Mouse (Mus musculus) MEL (cell line): ENCODE data around the gene Cd180. TPM values are rescaled to one million over a fixed set of nuclear protein-coding genes. Genes with fewer than 3 reads are reported as not detected.
A peak's percentile ranks its signal among the peaks of the same experiment; 100 is the strongest.

ENCODE experiments used
- DNase-seq: peaks from one replicate; pipeline ENCODE4 v3.0.0; 2011; ENCODE audit warnings: low read depth, low spot score
- H3K27ac ChIP-seq: 2 replicates; pipeline ENCODE4 v1.5.1; 2012; ENCODE audit warnings: low read depth, mild to moderate bottlenecking, control low read depth, low read length, moderate library complexity; ENCODE audit not compliant: control insufficient read depth
- H3K27me3 ChIP-seq, 2 experiments: fragments of 150-350 bp in 1 of 2; sonication (generic) in 1 of 2; 2 replicates each; pipeline ENCODE4 v1.6.1; 2012; ENCODE audit warnings: low read length in 2 of 2, mild to moderate bottlenecking in 2 of 2, improper control_type of control experiment in 1 of 2, moderate library complexity in 1 of 2; ENCODE audit not compliant: insufficient read depth in 2 of 2, control insufficient read depth in 1 of 2
- H3K36me3 ChIP-seq, 2 experiments: 2 replicates each; pipeline ENCODE4 v1.6.1; 2012 to 2014; ENCODE audit warnings: low read length in 2 of 2, improper control_type of control experiment in 1 of 2, inconsistent platforms in 1 of 2, mild to moderate bottlenecking in 1 of 2; ENCODE audit not compliant: insufficient read depth in 2 of 2, control insufficient read depth in 1 of 2
- H3K4me1 ChIP-seq, 2 experiments: fragments of 150-350 bp in 1 of 2; sonication (generic) in 1 of 2; 2 replicates each; pipeline ENCODE4 v1.6.1; 2012; ENCODE audit warnings: low read length in 2 of 2, improper control_type of control experiment in 1 of 2, mild to moderate bottlenecking in 1 of 2; ENCODE audit not compliant: insufficient read depth in 2 of 2, control insufficient read depth in 1 of 2
- H3K4me3 ChIP-seq, 2 experiments: fragments of 150-350 bp in 1 of 2; sonication (generic) in 1 of 2; 2 replicates each; pipeline ENCODE4 v1.5.1; 2012; ENCODE audit warnings: low read depth in 2 of 2, low read length in 2 of 2, mild to moderate bottlenecking in 2 of 2, moderate library complexity in 2 of 2, control low read depth in 1 of 2, improper control_type of control experiment in 1 of 2; ENCODE audit not compliant: control insufficient read depth in 1 of 2, insufficient read depth in 1 of 2
- H3K79me2 ChIP-seq: 2 replicates; pipeline ENCODE4 v1.6.1; 2012; ENCODE audit warnings: mild to moderate bottlenecking, low read length, moderate library complexity; ENCODE audit not compliant: control insufficient read depth, poor library complexity, insufficient read depth
- H3K9ac ChIP-seq: 2 replicates; pipeline ENCODE4 v1.6.1; 2012; ENCODE audit warnings: low read depth, mild to moderate bottlenecking, control low read depth, low read length, moderate library complexity; ENCODE audit not compliant: control insufficient read depth, poor library complexity, severe bottlenecking
- H3K9me3 ChIP-seq: fragments of 150-350 bp; sonication (generic); replicated peaks from 2 replicates; pipeline ENCODE4 v1.6.1; 2012; ENCODE audit warnings: mild to moderate bottlenecking, low read length, improper control_type of control experiment, moderate library complexity; ENCODE audit not compliant: insufficient read depth
- BHLHE40 ChIP-seq: IDR thresholded peaks from 2 replicates; pipeline ENCODE4 v1.6.1; 2012; ENCODE audit warnings: low read depth, mild to moderate bottlenecking, inconsistent platforms, low read length, improper control_type of control experiment, borderline replicate concordance
- CHD1 ChIP-seq: IDR thresholded peaks from 2 replicates; pipeline ENCODE4 v1.6.1; 2012; ENCODE audit warnings: low read depth, mild to moderate bottlenecking, inconsistent platforms, low read length, improper control_type of control experiment
- CHD2 ChIP-seq: IDR thresholded peaks from 2 replicates; pipeline ENCODE4 v1.6.1; 2011; ENCODE audit warnings: low read length, improper control_type of control experiment
- CTCF ChIP-seq, 3 experiments: IDR thresholded peaks in 2 of 3; conservative IDR thresholded peaks in 1 of 3; 2 replicates each; pipeline ENCODE4 v1.5.1; 2011 to 2012; ENCODE audit warnings: low read length in 3 of 3, low read depth in 2 of 3, mild to moderate bottlenecking in 2 of 3, improper control_type of control experiment in 1 of 3, inconsistent platforms in 1 of 3, mixed read lengths in 1 of 3, moderate library complexity in 1 of 3; ENCODE audit not compliant: control insufficient read depth in 1 of 3, insufficient read depth in 1 of 3, poor library complexity in 1 of 3, severe bottlenecking in 1 of 3
- ELF1 ChIP-seq: IDR thresholded peaks from 2 replicates; pipeline ENCODE4 v1.6.1; 2014; ENCODE audit warnings: low read depth, mild to moderate bottlenecking, inconsistent platforms, low read length, improper control_type of control experiment, moderate library complexity
- EP300 ChIP-seq, 2 experiments: IDR thresholded peaks; 2 replicates each; pipeline ENCODE4 v1.6.1; 2011; ENCODE audit warnings: improper control_type of control experiment in 2 of 2, low read length in 2 of 2, low read depth in 1 of 2, mild to moderate bottlenecking in 1 of 2
- ETS1 ChIP-seq: IDR thresholded peaks from 2 replicates; pipeline ENCODE4 v1.6.1; 2012; ENCODE audit warnings: low read depth, mild to moderate bottlenecking, inconsistent platforms, low read length, improper control_type of control experiment, moderate library complexity
- GABPA ChIP-seq: IDR thresholded peaks from 2 replicates; pipeline ENCODE4 v1.6.1; 2012; ENCODE audit warnings: low read depth, mild to moderate bottlenecking, inconsistent platforms, low read length, improper control_type of control experiment, moderate library complexity
- GATA1 ChIP-seq: IDR thresholded peaks from 2 replicates; pipeline ENCODE4 v1.6.1; 2011; ENCODE audit warnings: low read depth, low read length, improper control_type of control experiment
- HCFC1 ChIP-seq: IDR thresholded peaks from 2 replicates; pipeline ENCODE4 v1.6.1; 2012; ENCODE audit warnings: low read depth, mild to moderate bottlenecking, inconsistent platforms, low read length, improper control_type of control experiment, moderate library complexity
- JUND ChIP-seq: IDR thresholded peaks from 2 replicates; pipeline ENCODE4 v1.6.1; 2011; ENCODE audit warnings: low read depth, mild to moderate bottlenecking, improper control_type of control experiment, low read length
- KAT2A ChIP-seq: conservative IDR thresholded peaks from 2 replicates; pipeline ENCODE4 v1.6.1; 2012; ENCODE audit warnings: low read depth, low read length, improper control_type of control experiment, inconsistent platforms
- MAFK ChIP-seq: IDR thresholded peaks from 2 replicates; pipeline ENCODE4 v1.6.1; 2011; ENCODE audit warnings: low read depth, mild to moderate bottlenecking, low read length, improper control_type of control experiment, borderline replicate concordance
- MAX ChIP-seq: IDR thresholded peaks from 2 replicates; pipeline ENCODE4 v1.6.1; 2011; ENCODE audit warnings: low read length, improper control_type of control experiment
- MAZ ChIP-seq: IDR thresholded peaks from 2 replicates; pipeline ENCODE4 v1.6.1; 2012; ENCODE audit warnings: low read depth, mild to moderate bottlenecking, inconsistent platforms, low read length, improper control_type of control experiment
- MEF2A ChIP-seq: IDR thresholded peaks from 2 replicates; pipeline ENCODE4 v1.6.1; 2014; ENCODE audit warnings: low read depth, mild to moderate bottlenecking, inconsistent platforms, low read length, improper control_type of control experiment; ENCODE audit not compliant: poor library complexity, insufficient replicate concordance, severe bottlenecking; ENCODE audit errors: extremely low read depth
- MXI1 ChIP-seq: IDR thresholded peaks from 2 replicates; pipeline ENCODE4 v1.6.1; 2011; ENCODE audit warnings: mild to moderate bottlenecking, low read depth, low read length, improper control_type of control experiment
- MYB ChIP-seq: IDR thresholded peaks from 2 replicates; pipeline ENCODE4 v1.6.1; 2011; ENCODE audit warnings: mild to moderate bottlenecking, low read depth, low read length, improper control_type of control experiment
- MYC ChIP-seq: IDR thresholded peaks from 2 replicates; pipeline ENCODE4 v1.6.1; 2011; ENCODE audit warnings: low read depth, mild to moderate bottlenecking, low read length, improper control_type of control experiment, moderate library complexity
- NRF1 ChIP-seq: IDR thresholded peaks from 2 replicates; pipeline ENCODE4 v1.6.1; 2014; ENCODE audit warnings: low read depth, mild to moderate bottlenecking, inconsistent platforms, low read length, improper control_type of control experiment, moderate library complexity; ENCODE audit not compliant: poor library complexity, insufficient read depth, severe bottlenecking
- RCOR1 ChIP-seq: IDR thresholded peaks from 2 replicates; pipeline ENCODE4 v1.6.1; 2012; ENCODE audit warnings: low read depth, mild to moderate bottlenecking, inconsistent platforms, low read length, improper control_type of control experiment
- SIN3A ChIP-seq: IDR thresholded peaks from 2 replicates; pipeline ENCODE4 v1.6.1; 2012; ENCODE audit warnings: low read length, improper control_type of control experiment, inconsistent platforms
- TAL1 ChIP-seq: IDR thresholded peaks from 2 replicates; pipeline ENCODE4 v1.6.1; 2012; ENCODE audit warnings: mild to moderate bottlenecking, inconsistent platforms, low read length, moderate library complexity, mixed read lengths
- TBP ChIP-seq: IDR thresholded peaks from 2 replicates; pipeline ENCODE4 v1.8.0; 2011; ENCODE audit warnings: low read depth, low read length, improper control_type of control experiment
- TCF12 ChIP-seq: IDR thresholded peaks from 2 replicates; pipeline ENCODE4 v1.6.1; 2014; ENCODE audit warnings: low read depth, mild to moderate bottlenecking, inconsistent platforms, low read length, improper control_type of control experiment, moderate library complexity
- USF1 ChIP-seq: IDR thresholded peaks from 2 replicates; pipeline ENCODE4 v1.6.1; 2014; ENCODE audit warnings: low read depth, mild to moderate bottlenecking, inconsistent platforms, low read length, improper control_type of control experiment, moderate library complexity
- USF2 ChIP-seq, 2 experiments: IDR thresholded peaks; 2 replicates each; pipeline ENCODE4 v1.6.1; 2011 to 2012; ENCODE audit warnings: improper control_type of control experiment in 2 of 2, low read length in 2 of 2, borderline replicate concordance in 1 of 2, inconsistent platforms in 1 of 2, low read depth in 1 of 2, mild to moderate bottlenecking in 1 of 2; ENCODE audit not compliant: insufficient read depth in 1 of 2
- ZC3H11A ChIP-seq: IDR thresholded peaks from 2 replicates; pipeline ENCODE4 v1.6.1; 2012; ENCODE audit warnings: low read depth, mild to moderate bottlenecking, inconsistent platforms, low read length, improper control_type of control experiment
- polyA plus RNA-seq, 2 experiments: library from polyadenylated mRNA; stranded (reverse) in 1 of 2; unstranded in 1 of 2; fragments of >175 nt in 1 of 2; fragments of >200 nt in 1 of 2; gene quantifications; 2 replicates each; pipeline versions ENCODE4 v1.2.1 to v1.2.4; 2012; ENCODE audit warnings: low replicate concordance in 2 of 2, low read depth in 1 of 2; ENCODE audit not compliant: insufficient read length in 2 of 2, insufficient read depth in 1 of 2, missing spikeins in 1 of 2
- total RNA-seq: library from RNA; depleted of rRNA; stranded (reverse); fragments of 300-350 nt; gene quantifications from 2 replicates; pipeline ENCODE4 v1.2.3, GENCODE M21; 2012

The Cd180 gene
- total and polyA plus RNA-seq, 3 experiments: 0.12 to 1.8 TPM; not detected in 1

DNA sequence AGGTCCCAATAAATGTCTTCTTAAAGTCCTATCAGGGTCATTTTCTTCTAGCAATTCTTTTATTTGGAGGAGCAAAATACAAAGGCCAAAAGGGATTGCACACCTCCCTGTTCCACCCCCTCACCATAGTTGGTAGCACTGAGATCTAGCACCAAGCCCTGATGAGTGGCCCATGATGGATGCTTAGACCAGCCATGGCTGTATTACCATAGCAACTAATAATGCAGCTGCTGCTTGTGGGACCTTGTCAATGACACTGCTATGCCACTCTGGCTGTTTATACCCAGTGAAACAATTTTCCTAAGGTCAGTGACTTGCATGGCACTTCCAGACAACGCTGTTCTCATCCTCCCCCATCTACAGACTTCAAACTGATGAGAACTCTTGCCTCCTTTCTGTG lies 70.9 kb downstream of the Cd180 start:
- Histone ChIP-seq H3K27ac (peak overlapping the region; percentile 76), H3K36me3 (peaks cover 0 to 57% of the 10 kb centered on the region in 2 experiments; a peak in 2 of 4 replicates), H3K4me3 (no peak overlapping the region), H3K9me3 (no peaks in the 10 kb centered on the region), H3K4me1 (peaks cover 41 to 58% of the 10 kb centered on the region in 2 experiments), H3K9ac (no peak overlapping the region), H3K27me3 (no peaks in the 10 kb centered on the region), H3K79me2 (no peaks in the 10 kb centered on the region)
- TF ChIP-seq ELF1: no peak
- no peak for TF ChIP-seq JUND
- TF ChIP-seq MEF2A: no peak
- TF ChIP-seq MYC: no peak
- no peak for TF ChIP-seq HCFC1
- TF ChIP-seq GATA1: no peak
- no peak for TF ChIP-seq GABPA
- TF ChIP-seq RCOR1: no peak
- no peak for TF ChIP-seq SIN3A
- no peak for TF ChIP-seq ZC3H11A
- no peak for TF ChIP-seq MYB
- no peak for TF ChIP-seq TAL1
- no peak for TF ChIP-seq USF2 (IDR thresholded peaks at IDR 0.05; ENCODE audit: borderline replicate concordance in 1 of 2, insufficient read depth in 1 of 2, low read depth in 1 of 2, low read length in 2 of 2)
- no peak for TF ChIP-seq EP300 (IDR thresholded peaks at IDR 0.05; ENCODE audit: low read depth in 1 of 2, low read length in 2 of 2)
- no peak for TF ChIP-seq MAX
- TF ChIP-seq ETS1: no peak
- no peak for TF ChIP-seq TCF12
- no peak for TF ChIP-seq USF1
- TF ChIP-seq CTCF (IDR thresholded peaks at IDR 0.05 in 2 of 3, conservative IDR thresholded peaks at IDR 0.05 in 1 of 3; ENCODE audit: control insufficient read depth in 1 of 3, insufficient read depth in 1 of 3, low read depth in 2 of 3, low read length in 3 of 3, poor library complexity in 1 of 3, severe bottlenecking in 1 of 3): no peak
- no peak for DNase-seq

DNA sequence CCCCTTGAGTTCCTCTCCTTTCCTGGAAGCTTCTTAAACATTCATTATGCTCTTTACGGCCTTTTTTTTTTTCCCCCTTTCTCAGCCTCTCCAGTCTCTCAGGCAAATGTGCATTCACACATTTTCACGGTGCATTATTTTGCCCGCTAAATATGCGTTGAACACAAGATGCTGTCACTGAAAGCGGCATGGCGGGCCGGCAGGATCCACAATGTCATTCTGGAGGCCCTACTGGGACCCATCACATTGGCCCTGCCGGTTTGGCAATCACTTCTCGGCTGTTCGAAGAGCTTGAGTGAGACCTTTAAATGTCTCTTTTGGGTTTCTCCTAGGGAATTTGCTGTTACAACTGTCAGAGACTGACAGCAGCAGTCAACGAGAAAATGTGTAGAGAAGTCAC lies 71.9 kb downstream of the Cd180 start:
- no peak overlapping the region for H3K9ac ChIP-seq
- no peak overlapping the region for H3K4me3 ChIP-seq
- TF ChIP-seq TCF12: no peak
- no peak for TF ChIP-seq USF2 (IDR thresholded peaks at IDR 0.05; ENCODE audit: borderline replicate concordance in 1 of 2, insufficient read depth in 1 of 2, low read depth in 1 of 2, low read length in 2 of 2)
- no peak for TF ChIP-seq MYC
- no peak for TF ChIP-seq CHD1
- no peak for TF ChIP-seq ZC3H11A
- no peak for TF ChIP-seq KAT2A
- no peak for TF ChIP-seq NRF1
- TF ChIP-seq MAZ: no peak
- TF ChIP-seq MYB: no peak
- TF ChIP-seq CHD2: no peak
- no peak for TF ChIP-seq MEF2A
- TF ChIP-seq MAFK: no peak
- TF ChIP-seq TBP: no peak
- TF ChIP-seq BHLHE40: no peak
- no peak for TF ChIP-seq USF1
- no peak for TF ChIP-seq MXI1
- no peaks in the 10 kb centered on the region for H3K27me3 ChIP-seq
- no peak for DNase-seq
- H3K9me3 ChIP-seq: no peaks in the 10 kb centered on the region
- no peaks in the 10 kb centered on the region for H3K79me2 ChIP-seq
- peaks cover 0 to 57% of the 10 kb centered on the region in 2 experiments; a peak in 2 of 4 replicates for H3K36me3 ChIP-seq
- peak overlapping the region; percentile 76 for H3K27ac ChIP-seq
- H3K4me1 ChIP-seq: peaks cover 41 to 58% of the 10 kb centered on the region in 2 experiments
